Mouse (Mus musculus) right cerebral cortex, adult 2 months (tissue): ENCODE measurements around the gene Rere.

Source experiments
- DNase-seq, 2 experiments: peaks; one replicate each; pipeline ENCODE4 v3.0.0; 2021 to 2022; ENCODE audit warnings: low spot score in 2 of 2

The Rere gene

DNA sequence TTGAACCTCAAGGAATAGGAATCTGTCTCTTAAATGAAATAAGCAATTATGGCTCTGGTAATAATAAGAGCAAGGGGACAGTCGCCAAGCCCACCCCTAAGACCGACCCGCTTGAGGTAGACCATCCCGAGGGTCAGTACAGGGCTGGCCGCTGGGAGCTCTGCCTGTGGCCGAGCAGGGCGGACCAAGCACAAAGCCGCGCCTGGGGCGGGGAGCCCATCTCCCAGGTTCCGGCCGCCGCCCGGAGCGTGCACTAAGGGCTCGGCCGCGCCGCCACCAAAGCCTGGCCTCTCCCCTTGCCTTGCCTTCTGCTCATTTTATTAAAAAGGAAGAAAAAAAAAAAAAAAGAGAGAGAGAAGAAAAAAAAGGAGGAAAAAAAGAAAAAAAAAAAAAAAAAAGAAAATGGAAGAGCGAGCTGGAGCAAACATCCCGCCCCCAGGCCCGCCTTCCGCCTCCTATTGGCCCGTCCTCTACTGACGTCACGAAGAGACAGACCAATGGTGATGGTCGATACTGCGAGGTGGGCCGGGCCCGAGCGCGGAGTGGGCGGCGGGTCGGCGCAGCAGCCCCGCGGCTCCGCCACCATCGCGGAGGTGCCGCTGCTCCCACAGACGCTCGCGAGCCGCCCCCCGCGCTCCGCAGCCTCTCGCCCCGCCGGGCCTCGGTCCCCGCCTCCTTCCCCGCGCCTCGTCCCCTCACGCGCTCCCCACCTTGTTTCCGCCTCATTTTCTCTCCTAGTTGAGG is at the start of gene Rere:
TSS of gene Rere (plus strand) at position 629 of the 744 bp plus-strand sequence.
- DNase-seq: peak; percentile 98 to 99

DNA sequence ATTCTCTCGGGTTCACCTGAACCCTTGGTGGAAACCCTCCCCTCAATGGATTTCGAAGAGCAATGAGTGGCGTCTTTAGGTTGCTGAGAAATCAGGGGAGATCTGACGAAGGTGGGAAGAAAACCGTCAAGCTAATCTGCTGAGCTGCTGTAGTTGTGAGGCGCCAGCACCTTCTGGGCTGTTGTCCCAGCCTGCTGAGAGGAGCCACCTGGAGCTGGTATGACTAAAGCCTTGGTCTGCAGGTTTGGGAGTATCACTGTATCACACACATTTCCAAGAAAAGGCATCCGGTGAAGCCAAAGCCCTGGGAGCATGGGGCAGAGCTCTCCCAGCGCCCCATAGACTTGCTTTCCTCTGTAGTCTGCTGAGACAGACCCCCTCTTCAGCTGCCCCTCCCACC is 49.6 kb upstream of the Rere start:
- DNase-seq: peak in 1 of 2 experiments; percentile 44

DNA sequence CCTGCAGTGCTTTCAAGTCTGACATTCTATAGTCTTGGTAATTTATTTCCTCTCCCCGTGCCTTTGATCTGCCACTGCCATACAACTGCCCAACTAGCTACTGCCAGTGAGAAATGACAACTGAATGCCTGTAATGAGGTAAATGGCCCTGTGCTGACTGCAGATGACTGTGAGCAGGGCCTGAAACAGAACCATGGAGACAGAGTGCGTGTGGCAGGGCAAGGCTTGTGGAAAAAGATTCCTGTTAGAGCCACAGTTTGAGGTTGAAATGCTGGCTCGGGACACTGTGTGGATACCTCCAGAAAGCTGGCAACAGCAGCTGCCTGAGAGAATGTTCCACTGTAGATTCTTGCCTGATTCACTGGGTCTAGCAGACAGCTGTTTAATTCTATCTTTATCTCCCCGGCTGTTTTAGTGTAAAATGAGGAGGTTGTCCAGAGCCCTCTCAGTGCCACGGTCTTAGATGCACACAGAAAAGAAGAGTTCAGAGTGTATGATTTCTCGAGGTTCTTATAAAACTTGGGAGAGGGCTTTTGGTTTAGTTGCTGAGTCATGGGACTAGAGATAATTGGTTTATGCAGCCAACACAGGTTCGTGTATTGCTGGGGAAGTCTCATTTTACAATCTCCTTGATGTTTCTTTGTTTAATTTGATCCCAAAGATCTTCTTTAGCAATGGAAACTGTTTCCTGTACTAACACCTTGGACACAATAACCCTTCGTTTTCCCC is 46.7 kb upstream of the Rere start:
- DNase-seq: peak in 1 of 2 experiments; percentile 53

DNA sequence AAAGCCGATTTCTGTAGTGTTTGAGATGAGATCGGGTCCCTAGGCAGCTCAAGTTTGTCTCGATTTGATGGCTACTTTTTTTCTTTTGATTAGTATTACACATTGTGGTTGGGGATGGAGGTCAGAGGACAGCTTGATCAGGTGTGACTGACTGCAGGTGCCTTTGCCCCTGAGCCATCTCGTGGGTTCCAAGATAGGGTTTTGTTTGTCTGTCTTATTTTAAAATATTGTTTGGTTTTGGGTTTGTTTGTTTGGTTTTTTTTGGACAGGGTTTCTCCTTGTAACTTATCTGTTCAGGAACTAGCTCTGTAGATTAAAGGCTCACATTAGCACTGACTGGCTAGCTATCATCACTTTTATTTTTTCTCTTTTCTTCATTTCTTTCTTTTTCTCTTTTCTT is 45.9 kb upstream of the Rere start:
- DNase-seq: no peak

DNA sequence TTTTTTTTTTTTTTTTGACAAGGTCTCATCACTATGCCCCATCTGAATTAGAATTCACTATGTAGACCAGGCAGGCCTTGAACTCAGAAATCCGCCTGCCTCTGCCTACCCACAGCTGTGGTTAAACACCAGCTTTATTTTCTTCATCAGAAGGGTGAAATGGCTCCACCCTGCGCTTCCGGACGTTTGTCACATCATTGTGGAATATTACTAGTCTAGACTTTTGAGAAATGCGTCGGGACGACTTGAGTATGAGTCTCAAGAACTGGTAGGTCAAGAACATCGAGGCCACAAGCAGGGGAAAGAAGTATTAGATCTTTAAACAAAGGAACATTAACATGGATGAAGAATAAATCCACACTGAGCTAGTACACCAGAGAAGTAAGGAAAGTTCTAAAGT is 45.4 kb upstream of the Rere start:
- DNase-seq: no peak

DNA sequence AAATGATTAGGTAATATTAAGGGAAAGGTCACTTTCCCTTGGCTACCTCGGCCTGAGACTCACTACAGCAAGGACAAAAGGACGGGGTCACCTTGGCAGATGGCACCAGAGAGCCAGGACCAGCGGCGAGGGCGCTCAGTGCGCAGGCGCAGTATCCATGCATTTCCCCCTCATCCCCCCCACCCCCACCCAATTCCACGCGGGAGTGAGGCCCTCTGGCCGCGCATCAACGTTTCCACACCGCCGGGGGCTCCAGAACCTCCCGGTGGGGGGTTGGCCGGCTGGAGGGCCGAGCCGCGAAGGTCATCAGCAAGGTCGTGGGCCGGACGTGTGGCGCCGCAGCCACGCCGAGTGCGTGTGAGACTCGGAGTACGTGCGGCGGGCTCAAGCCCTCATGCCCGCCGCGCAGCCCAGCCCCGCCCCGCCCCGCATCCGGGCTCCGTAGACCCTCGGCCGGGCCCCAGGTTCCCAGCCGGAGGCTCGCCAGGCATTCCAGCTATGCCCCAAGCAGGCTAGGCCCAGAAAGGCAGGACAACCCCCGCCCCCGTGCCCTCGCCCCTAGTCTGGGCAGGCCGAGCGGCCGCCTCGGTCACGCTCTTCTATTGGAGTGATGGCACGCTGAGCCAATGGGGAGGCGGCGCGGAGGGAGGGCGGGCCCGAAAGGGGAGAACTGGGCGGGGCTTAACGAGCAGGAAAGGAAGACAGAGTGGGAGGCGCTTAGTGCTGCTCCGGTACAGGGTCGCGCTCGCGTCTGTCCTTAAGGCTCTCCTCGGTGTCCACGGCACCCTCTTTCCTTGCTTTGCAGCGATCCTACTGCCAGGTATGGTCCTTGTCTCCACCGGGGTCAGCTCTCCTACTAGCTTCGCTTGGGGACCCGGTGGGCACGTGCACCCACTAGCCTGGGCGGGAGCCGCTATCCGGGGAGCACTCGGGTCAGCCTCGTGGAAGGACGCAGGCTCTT is 44.6 kb upstream of the Rere start, which contains the start of gene Eno1:
TSS of gene Eno1 (plus strand) at position 201 of the 961 bp plus-strand sequence.
- DNase-seq: peak; percentile 95 to 97

DNA sequence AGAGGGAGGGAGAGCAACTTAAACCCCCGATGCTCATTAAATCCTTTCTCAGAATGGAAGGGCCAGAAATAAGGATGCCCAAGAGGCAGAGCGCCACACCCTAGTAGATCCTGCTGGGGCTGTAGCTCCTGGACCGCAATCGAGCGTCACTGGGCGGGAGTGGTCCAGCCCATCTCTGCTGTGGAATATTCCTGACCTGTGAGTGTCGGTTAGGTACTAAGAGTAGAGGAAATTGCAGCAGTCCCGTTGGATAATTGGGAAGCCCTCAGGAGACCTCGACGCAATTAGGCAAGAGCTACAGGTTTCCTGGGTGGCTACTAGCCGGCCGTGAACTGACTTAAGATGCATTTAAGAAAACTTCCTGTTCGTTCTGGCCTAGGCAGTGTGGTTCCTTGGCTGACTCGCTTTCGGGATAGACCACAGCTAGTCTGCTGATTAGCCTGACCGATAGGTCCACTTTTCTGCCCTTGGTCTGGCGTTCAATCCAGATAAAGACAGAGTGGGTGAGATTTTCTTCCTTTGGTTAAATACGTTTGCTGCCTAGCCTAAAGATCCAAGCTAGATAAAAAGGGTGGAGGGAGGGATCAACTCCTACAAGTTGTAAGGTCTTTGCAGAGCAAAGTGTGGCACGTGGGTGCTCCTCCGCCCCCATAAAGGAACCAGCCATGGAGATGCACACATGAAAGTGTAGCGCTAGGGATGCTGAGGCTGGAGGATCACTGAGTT is 43.6 kb upstream of the Rere start:
- no peak for DNase-seq

DNA sequence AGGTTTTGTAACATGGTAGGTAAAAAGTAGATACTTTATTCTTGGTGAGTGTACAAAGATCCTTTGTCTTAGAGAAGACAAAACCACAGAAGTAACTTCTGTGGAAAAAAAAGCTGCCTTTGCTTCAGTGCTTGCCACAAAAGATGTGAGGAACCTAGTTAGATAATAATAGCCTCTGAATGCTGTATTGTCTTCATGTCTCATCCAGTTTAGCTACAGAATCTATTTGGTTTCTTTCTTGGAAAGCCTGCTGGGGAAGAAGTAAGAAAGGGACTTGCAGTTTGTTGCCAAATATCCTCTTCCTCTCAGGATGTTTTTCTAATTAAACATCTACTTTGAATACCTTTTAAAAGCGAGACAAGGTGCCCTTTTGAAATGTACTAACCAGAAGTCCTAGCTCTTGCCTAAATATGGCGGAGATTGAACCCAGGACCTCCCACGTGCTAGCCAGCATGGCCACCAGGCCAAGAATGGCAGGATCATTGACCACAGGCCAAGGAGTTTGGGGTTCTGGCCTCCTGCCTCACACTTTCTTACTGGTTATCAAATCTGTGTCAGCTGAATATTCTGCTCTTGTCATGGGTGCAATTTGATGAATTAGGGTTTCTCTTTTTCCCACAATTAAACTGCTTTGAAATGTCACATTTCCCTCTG is 42.9 kb upstream of the Rere start:
- no peak for DNase-seq

DNA sequence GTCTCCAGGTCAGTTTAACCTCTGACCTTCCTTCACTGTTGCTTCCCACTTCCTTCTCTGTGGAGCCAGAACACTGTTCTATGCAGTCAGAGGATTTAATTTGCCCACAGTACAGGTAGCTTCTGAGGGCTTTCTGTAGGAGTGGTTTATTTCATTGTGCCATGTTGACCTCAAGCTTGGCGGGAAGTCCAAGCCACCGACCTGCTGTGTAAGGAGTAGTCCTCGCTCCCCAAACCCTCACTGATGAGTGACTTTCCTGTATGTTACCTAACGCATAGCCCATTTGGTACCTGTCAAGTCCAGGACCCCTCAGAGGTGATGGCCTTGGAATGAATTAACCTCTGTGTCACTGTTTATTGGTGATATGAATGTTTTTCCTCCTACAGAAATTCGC is 42.4 kb upstream of the Rere start:
- no peak for DNase-seq

DNA sequence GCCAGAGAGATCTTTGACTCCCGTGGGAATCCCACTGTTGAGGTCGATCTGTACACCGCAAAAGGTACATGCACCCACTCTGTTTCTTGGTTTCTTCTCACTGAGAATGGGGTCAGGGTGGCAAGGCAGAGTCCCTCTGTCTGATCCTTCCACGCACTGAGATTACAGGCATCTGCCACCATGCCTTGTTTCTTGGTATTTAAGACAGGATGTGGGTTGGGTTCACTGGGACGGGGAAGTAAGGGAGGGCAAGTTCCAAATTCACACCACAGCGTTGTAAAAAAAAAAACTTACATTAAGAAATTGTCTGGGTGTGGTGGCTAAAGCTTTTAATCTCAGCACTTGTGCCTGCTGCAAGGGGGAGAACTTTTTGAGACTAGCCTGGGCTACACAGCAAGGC is 41.9 kb upstream of the Rere start:
- DNase-seq: no peak

DNA sequence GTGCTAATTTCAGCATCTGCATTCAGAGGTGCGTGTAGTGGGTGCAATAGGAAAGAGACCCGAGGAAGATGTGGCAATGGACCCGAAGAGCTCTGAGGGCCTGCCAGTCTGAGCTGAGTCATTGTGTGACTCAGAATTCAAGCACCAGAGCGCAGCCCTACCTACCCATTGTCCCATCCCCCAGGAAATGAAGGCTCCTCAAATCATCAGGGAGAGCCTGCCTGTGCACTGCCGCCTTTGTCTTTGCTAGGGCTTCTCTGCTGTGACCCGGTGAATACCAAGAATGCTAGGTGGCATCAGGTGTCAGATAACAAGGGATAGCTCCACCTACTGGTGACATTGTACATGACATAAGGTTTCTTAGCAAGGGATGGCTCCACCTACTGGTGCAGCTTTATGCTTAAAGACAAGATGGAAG is 41.5 kb upstream of the Rere start:
- peak; percentile 77 to 82 for DNase-seq

DNA sequence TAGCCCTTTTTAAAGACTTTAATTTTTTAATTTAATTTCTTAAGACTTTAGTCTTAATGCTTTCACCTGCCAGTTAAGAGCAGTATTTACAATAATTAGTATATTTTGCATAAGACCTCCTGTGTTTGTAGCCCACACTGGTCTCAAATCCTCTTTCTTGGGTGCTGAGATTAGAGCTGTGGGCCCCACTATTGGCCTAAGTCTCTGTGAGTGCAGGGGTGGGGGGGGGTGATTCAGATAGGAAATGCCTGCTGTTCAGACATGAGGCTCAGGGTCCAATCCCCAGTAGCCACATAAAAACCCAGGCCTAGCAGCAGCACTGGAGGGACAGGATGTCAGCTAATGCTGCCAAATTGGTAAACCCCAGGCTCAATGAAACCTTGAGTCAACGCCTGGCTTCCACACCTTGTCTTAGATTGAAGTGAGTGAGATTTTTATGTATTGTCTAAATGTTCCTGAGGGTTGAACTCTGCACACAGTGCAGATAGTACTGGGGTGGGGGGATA is 41.0 kb upstream of the Rere start:
- DNase-seq: no peak

DNA sequence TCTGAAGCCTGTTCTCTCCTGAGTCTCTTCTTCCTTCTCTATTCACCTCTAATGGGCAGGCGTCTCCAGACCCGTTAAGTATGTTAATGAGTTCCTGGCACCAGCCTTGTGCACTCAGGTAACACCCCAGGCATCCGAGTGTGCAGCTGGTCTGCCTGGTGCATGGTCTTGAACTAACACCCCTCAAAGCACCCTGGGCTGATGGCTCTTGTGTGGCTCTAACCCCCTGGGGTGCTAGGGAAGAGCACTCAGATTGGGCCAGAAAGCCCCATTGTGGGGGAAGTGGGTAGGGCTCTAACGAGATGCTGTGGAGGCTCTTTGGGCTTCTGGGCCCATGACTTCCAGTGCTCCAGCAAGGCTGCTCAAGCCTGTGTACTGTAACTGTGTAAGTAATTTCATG is 39.7 kb upstream of the Rere start:
- no peak for DNase-seq

DNA sequence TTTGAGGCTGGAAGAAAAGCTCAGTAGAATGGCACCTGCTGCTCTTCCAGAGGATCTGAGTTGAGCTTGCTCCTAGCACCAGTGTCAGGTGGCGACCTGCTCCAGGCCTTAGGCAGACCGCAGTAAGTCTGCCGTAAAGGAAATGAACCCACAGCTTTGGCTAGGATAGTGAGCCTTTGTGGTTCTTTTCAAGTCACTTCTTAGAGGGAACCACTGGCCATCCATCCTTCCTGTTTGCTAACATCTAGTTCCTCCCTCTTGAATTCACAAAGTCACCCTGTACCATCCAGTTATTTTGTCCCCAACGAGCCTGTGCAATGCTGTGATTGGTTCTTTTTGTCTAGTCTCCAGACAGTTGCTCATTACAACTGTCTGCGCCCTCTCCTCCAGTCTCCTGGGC is 38.7 kb upstream of the Rere start:
- no peak for DNase-seq

DNA sequence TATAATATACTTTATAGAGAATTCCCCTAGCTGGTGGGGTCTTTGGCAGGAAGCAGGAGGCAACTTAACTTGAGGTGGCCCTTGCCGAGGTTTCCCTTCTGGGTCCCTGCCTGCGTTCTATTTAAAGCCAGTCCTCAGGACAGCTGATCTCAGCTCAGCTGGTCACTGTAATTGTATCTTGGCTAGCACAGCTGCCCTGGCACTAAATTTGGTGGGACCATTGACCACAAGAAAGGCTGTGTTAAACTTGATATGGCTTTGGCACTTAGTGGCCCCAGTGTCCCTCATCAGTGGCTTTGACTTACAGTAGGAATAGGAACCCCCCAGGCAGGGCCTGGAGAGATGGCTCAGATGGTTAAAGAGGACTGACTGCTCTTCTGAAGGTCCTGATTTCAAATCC is 35.6 kb upstream of the Rere start:
- DNase-seq: no peak

DNA sequence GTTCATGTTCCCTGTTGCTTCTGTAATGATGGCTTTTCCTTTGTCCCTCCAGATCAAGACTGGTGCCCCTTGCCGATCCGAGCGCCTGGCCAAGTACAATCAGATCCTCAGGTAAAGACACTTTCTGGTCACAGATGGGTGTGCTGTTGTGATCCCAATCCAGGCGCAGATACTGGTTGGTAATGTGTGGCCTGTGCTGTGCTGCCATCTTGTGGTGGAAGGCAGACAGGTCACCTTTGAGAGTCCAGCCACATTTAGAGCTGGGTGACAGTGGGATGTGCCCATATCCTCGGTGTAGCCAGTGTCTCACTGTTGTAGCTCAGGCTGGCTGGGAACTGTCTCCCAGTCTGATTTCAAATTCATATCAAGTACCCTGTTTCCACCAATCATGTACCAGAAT is 33.4 kb upstream of the Rere start:
- peak; percentile 79 to 82 for DNase-seq

DNA sequence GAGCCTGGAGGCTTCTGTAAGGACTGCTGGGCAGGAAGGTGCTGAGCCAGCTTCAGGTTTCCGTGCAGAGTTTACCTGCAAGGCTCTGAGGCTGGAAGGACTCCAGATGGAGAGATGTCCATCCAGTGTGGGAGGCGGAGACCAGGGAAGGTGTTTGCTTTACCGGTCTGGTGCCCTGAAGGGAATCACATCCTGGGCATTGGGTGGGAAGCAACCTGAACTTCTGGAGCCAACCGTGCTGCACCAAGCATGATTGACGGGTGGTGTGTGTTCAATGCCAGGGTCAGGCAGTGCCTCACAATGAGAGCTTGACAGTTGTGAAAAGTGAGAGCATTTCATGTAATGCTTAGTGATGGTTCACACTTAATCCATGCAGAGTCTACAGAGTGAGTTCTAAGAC is 32.5 kb upstream of the Rere start:
- no peak for DNase-seq

DNA sequence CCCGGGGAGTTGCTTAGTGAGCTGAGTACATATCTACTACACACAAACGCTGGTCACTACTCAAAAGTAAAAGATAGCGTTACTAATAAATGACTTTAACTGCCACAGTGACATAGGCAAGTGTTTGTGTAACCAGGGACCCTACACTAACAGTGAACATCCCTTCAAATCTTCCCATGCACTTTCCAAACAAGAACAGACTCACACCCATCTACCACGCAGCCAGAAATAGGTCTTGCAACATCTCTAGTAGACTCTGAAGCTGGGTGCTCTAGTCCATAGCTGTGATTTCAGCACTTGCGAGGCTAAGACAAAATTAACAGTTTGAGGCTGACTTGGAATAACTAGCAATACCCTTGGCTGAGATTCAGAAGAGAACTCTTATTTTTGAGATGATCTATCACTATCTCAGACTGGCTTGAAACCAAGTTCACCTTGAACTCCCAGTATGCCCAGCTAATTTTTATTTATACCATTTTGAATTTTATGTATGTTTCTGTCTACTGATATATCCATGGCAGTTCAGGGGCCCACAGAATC is 31.6 kb upstream of the Rere start:
- DNase-seq: no peak

DNA sequence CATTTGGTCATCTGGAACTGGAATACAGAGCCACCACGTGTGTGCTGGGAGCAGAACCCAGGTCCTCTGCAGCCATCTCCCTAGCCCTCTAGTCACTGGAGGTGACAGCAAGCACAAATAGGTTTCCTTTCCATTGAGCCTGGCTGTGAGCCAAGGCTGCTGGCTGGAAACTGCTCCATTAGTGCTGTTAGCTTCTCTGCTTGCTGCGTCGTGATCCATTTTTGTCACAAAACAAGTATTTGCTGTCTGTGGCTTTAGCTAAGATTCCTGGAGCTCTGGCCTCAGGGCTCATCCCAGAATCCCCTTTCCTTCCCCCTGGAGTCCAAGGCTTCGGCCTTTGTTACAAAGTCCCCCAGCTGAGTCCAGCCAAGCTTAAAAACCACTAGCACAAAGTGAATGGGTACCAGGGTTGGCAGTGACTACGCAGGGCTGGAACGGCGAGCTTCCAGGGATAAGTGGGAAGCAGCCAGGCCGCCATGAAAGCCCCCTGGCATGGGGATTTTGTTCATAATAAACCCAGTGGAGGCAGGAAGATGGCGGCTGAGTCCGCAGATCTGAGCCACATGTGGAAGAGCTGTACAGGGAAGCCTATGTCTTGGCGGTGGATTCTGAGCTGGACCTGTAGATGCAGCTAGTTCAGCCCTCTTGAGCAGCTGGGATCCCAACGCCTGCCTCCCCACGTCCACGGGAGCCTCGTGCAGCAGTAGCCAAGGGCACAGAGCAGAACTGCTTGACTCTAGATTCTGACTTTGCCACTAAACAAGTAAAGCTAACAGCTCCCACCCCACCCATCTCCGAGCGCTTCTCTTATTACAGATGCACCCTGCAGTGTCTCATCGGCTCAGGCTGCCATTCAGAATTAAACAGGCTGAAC is 30.7 kb upstream of the Rere start:
- peak in 1 of 2 experiments; percentile 54 for DNase-seq
